Mouse (Mus musculus) lung, postnatal 36 days (tissue): ENCODE results near the gene Serpina3f.

ENCODE experiments used
- DNase-seq: peaks from one replicate; pipeline ENCODE4 v3.0.0; 2022; ENCODE audit warnings: mixed read lengths

Gene Serpina3f

GRCm38 (mm10) chr12:104261041-104261440 lies 46.7 kb downstream of the Serpina3f start:
- DNase-seq = no peak

- peak; percentile 27 for DNase-seq
Observed at GRCm38 (mm10) chr12:104262863-104263262, 48.5 kb downstream of the Serpina3f start, which contains the start of gene Serpina3i. Gene Serpina3i (plus strand): TSS chr12:104263122.

- DNase-seq = no peak
Observed at GRCm38 (mm10) chr12:104266374-104266773, 52.0 kb downstream of the Serpina3f start.
